Mouse (Mus musculus): ENCODE measurements around the gene Stap2. TPM values are rescaled to one million over a fixed set of nuclear protein-coding genes. Genes with fewer than 3 reads are reported as not detected.
A peak's percentile ranks its signal among the peaks of the same experiment; 100 is the strongest.

The Stap2 gene
- total RNA-seq, 2 experiments from 2014 or later, result 4.4 TPM

DNA sequence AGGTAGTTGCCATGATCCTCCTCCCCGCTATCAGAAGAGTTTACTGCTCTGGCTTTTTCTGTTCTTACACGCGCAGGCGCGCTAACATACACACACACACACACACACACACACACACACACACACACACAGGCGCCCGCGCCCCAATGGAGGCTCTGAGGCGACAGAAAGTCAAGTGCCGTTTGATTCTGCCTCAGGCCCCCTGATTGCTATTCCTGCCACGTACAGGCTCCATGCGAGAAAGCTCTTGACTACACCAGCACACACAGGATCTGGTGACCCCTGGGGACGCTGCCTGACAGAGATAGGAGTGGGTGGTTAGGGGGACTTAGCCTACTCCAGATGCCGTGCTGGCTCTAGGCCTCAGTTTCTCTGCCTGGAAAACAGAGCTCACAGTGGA is 35.8 kb downstream of the Stap2 start:
- intact Hi-C loops (cut with DNase I), result no loop called here
- peak; percentile 45 to 67 for DNase-seq (ENCODE audit: extremely low spot score in 1 of 2, low spot score in 2 of 2)

DNA sequence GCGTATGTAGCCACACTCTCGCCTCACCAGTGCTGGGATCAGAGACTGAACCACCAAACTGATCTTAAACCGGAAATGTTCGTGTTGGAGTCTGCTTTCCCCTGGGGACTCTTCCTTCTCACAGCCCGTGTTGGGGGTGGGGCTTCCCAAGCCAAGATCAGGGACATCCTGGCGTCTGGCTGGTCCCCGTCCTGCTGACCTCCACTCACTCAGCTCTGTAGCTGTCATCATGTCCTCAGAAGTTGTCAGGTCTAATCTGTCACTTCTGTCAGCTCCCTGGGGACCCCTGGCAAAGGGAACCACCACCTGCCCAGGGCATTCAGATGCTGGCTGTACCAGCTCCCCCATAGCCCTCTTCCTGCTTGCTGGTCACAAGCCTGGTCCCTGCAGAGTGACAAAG is 37.2 kb downstream of the Stap2 start:
- peak in 1 of 2 experiments; percentile 74 for DNase-seq (ENCODE audit: extremely low spot score in 1 of 2, low spot score in 2 of 2)

DNA sequence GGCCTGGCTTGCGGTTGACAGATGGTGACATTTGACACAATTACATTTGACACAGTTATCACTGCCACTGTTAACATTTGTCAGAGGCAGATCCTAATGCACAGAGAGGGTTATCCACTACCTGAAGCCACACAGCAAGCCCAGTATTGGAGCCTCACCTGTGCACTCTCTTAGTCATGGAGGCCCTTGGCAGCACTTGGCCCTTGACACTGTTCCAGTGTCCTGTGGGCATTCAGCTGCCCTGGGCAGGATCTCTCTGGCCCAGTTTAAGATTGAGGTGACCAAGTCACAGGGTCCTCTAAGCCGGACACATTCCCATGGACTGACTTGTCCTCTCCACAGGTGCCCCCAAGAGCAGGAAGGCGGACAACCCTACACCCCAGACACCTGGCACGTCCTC is 38.2 kb downstream of the Stap2 start:
- DNase-seq (ENCODE audit: extremely low spot score in 1 of 2, low spot score in 2 of 2), result peak in 1 of 2 experiments; percentile 20
- intact Hi-C loops (cut with DNase I), result no loop called here

More for the DNA sequence above, 37.2 kb downstream of the Stap2 start:
- intact Hi-C loops (cut with DNase I), result no loop called here

DNA sequence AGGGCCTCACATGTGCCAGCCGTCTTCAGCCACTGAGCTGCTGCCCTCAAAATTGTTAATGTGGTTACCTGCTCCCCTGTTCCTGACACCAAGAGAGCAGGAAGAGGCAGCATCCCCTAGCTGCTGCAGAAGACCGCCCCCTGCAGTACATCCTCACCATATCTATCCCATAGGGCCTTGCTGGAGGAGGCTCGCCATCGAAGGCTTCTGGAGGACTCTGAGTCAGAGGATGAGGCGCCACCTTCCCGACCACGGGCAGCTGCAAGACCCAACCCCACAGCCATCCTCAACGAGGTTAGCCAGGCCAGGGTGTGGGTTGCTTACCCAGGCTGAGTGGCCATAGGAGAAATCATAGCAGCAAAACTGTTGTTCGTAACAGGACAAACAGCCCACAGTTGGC is 40.4 kb downstream of the Stap2 start:
- intact Hi-C loops (cut with DNase I), result no loop called here
- DNase-seq (ENCODE audit: extremely low spot score in 1 of 2, low spot score in 2 of 2), result peak in 1 of 2 experiments; percentile 30

DNA sequence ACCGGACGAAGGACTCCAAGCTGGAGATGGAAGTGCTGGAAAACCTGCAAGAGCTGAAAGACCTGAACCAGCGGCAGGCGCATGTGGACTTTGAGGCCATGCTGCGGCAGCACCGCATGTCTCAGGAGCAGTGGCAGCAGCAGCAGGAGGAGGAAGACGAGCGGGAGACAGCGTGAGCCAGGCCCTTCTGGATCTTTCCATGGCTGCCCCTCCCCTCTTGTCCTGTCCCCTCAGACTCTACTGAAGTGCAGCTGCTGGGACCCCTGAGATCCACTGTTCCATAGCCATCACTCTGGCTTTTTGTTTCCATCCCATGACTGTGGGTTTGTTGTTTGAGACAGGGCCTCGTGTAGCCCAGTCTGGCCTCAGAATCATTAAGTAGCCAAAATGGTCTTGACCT is 40.9 kb downstream of the Stap2 start:
- DNase-seq (ENCODE audit: extremely low spot score in 1 of 2, low spot score in 2 of 2), result peak in 1 of 2 experiments; percentile 23
- intact Hi-C loops (cut with DNase I), result no loop called here

DNA sequence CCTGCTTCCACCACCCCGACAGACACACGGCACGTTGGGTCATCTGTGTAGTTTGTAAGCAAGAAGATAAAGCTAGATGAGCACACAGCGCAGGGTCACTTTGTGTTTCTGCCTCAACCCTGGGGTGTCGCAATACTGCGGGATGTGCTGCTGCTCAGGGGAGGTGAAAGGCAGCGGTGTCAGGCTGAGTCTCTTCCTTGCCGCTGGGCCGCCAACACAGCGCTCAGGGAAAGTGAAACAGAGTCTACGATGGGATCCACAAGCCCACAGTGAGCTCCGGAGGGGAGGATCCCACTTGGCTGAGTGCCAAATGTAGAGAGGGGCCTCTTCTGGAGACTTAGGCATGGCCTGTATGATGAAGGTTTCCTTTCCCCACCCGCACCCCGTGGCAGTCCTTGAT is 42.2 kb downstream of the Stap2 start:
- peak in 1 of 2 experiments; percentile 22 for DNase-seq (ENCODE audit: extremely low spot score in 1 of 2, low spot score in 2 of 2)
- intact Hi-C loops (cut with DNase I), result no loop called here

DNA sequence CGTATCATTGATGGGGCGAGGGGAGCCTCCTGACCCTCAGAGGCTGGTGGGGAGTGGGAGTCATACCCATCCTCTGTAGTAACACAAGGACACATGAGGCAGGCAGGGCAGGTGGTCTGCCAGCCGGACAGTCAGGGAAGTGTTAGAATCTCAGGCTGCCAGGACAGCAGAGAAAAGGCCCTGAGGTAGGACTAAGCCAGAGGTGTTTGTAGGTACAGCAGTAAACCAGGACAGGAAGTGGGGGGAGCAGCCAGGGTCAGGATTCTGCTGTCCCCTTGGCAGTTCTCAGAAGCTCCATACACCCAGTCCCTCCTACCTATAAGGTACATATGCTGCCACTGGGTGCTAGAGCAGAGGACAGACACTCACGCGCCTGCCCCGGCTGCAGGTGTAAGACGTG is 43.8 kb downstream of the Stap2 start:
- DNase-seq (ENCODE audit: extremely low spot score in 1 of 2, low spot score in 2 of 2), result peak in 1 of 2 experiments; percentile 19
- intact Hi-C loops (cut with DNase I), result no loop called here

DNA sequence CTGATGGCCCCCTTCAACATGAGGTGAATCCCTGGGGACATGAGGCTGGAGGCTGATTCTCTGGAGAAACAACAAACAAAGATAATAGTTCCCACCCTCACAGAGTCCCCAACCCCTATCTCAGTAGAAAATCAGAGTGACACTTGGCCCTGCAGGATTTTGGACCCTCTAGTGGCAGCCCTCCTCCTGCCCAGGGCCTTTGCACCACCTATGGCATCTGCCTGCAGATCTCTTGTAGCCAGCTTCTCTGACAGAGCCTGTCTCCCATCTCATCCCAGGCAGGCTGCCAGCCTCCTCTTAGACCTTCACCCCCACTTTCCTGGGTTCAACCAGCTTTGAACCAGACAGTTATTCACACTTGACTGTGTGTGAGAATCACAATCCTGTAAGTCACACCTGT is 44.6 kb downstream of the Stap2 start:
- peak; percentile 5 to 28 for DNase-seq (ENCODE audit: extremely low spot score in 1 of 2, low spot score in 2 of 2)
- intact Hi-C loops (cut with DNase I), result no loop called here

DNA sequence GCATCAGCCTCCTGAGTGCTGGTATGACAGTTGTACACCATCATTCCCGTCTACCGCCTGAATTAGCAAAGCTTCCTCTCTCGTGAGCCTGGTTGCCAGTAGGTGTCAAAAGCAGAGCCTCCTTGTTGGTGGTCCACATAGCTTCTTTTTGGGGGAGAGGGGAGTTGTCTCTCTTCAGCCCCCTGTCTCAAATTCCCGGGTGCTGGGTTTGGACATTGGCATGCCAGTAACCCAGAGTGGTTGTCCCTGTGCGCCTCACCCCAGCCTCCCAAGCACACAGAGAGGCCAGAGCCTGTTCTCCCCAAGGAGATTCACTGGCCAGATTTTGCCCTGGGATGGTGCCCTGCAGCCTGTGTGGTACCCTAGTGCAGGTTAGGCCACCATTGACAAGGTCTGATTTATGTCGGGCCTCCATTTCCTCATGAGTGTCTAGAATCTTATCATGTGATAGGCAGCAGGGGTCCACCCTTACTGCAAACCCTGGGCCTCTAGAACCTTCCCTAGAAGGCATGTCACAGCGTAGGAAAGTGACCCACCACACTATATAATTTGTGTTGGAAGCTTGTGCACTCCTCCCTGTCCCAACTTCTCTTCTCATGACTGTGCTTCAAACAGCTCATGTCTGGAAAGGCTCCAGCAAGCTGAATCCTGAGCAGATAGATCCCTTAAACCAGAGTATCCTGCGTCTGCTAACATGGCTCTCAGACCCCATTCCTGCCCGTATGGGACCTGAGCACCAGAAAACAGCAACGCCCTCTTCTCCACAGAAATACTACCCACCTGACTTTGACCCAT is 45.2 kb downstream of the Stap2 start:
- intact Hi-C loops (cut with DNase I), result loop anchor here (5.0 kb wide), 1 partner anchor 258 kb away; no protein-coding TSS in a partner anchor
- DNase-seq (ENCODE audit: extremely low spot score in 1 of 2, low spot score in 2 of 2), result no peak

DNA sequence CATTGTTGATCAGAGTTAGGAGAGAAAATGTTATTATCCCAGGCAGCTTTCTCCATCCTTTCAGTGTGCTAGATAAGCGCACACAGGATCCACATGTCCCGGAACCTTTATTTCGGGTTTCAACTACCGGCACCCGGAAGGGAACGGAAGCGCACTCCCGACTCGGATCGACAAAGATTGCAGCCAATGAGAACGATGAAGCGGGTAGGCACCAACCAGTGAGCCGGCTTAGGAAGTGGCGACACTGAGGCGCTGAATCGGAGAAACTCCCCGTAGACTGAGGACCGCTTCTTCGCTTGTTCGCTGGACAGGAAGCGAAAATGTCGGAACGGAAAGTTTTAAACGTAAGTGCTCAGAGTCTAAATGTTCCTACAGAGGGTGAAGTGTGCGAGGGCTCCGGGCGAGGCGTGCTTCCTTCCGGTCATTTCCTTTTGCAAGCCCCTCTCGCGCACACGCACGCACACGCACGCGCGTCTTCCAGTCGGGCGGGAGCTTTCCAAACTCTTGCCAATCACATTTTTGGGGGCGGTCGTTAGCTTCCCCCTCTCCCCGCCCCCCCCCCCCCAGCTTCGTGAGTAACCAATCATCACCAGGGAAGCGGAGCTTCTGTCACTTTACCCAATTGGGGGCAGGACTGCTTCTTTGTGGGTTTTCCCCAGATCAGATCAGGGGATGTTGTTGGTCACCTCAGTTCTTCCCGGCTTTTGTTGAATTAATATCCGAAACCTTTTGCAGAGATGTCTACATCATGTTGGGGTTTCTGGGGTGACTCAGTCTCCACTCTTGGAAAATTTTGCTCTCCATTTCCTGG is 46.3 kb downstream of the Stap2 start, which contains the start of gene Yju2:
Gene Yju2, plus strand, starts transcription at position 182 of the 811 bp plus-strand sequence.
- DNase-seq (ENCODE audit: extremely low spot score in 1 of 2, low spot score in 2 of 2), result peak; percentile 94 to 95
- intact Hi-C loops (cut with DNase I), result loop anchor here (5.0 kb wide), 1 partner anchor 257 kb away; no protein-coding TSS in a partner anchor

DNA sequence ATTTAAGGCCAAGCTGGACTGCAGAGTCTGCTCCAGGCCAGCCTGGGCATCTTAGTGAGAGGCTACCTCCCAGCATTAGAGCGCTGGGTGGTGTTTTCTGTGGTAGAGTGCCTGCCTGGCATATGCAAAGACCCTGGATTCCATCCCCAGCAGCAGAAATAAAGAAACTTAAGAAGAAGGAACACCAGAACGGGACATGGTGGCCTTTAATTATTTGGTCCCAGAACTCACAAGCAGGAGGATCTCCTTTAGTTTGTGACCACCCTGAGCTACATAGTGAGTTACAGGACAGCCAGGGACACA is 46.8 kb downstream of the Stap2 start:
- intact Hi-C loops (cut with DNase I), result loop anchor here (5.0 kb wide), 1 partner anchor 256 kb away; no protein-coding TSS in a partner anchor
- DNase-seq (ENCODE audit: extremely low spot score in 1 of 2, low spot score in 2 of 2), result no peak

DNA sequence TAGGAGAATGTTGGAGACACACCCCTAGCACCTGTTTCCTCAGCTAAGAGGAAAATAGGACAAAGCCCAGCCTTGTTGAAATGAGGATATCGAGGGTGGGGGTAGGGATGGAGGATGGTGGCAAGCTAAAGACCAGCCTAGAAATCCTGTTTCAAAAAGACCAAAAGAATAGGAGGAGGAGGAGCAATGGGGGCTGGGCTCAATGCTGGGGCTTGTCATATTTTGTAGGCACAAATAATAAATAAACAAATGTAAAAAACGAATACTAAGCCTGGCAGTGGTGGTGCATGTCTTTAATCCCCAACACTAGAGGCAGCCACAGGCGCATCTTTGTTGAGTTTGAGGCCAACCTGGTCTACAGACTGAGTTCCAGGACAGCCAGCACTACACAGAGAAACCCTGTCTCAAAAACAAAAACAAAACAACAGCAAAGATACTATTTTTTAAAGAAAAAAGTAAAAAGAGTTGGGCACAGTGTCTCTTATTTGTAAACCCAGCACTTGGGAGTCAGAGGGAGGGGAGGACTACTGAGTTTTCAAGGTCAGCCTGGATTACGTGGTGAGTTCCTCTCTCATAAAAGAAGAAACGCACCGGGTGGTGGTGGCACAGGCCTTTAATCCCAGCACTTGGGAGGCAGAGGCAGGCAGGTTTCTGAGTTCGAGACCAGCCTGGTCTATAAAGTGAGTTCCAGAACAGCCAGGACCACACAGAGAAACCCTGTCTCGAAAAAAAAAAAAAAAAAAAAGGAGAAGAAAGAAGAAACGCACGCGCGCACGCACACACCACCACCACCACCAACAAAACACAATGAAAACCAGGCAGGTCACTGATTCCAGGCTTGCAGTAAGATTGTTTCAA is 47.4 kb downstream of the Stap2 start:
- DNase-seq (ENCODE audit: extremely low spot score in 1 of 2, low spot score in 2 of 2), result no peak

DNA sequence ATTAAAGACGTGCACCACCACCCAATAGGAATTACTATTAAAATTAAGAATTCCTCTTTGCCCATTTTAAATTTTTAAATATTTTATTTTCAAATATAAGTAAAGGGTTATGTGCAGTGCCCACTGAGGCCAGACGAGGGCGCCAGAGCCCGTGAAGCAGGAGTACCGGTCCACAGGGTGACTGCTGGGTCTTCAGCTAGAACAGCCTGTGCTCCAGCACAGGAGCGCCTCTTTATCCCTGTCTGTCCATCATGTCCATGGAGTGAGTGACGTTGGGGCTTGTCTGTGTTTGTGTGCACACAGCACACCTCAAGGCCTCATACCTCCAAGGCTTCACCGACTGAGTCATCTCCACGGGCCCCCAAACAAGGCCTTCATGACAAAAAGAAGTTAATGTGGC is 48.2 kb downstream of the Stap2 start:
- intact Hi-C loops (cut with DNase I), result loop anchor here (5.0 kb wide), 1 partner anchor 255 kb away; no protein-coding TSS in a partner anchor

More for the DNA sequence above, 47.4 kb downstream of the Stap2 start:
- intact Hi-C loops (cut with DNase I), result loop anchor here (5.0 kb wide), 1 partner anchor 256 kb away; no protein-coding TSS in a partner anchor

DNA sequence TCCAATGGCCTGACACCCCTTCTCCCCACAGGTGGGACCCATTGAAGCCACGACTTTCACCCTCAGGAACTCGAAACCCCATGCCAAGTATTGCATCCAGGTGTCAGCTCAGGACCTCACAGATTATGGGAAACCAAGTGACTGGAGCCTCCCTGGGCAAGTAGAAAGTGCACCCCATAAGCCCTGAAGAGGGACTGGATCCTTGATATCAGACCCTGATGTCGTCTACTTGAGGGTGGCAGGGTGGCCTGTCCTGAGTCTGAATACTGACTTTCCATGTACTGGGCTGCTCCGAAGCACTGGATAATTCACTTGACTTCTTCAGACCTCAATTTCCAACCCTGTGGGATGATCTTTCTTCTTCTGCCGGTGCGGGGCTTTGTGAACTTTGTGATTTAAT is 48.8 kb downstream of the Stap2 start:
- no peak for DNase-seq (ENCODE audit: extremely low spot score in 1 of 2, low spot score in 2 of 2)
- intact Hi-C loops (cut with DNase I), result loop anchor here (5.0 kb wide), 1 partner anchor 254 kb away; no protein-coding TSS in a partner anchor

More for the DNA sequence above, 48.2 kb downstream of the Stap2 start:
- DNase-seq (ENCODE audit: extremely low spot score in 1 of 2, low spot score in 2 of 2), result peak in 1 of 2 experiments; percentile 77

DNA sequence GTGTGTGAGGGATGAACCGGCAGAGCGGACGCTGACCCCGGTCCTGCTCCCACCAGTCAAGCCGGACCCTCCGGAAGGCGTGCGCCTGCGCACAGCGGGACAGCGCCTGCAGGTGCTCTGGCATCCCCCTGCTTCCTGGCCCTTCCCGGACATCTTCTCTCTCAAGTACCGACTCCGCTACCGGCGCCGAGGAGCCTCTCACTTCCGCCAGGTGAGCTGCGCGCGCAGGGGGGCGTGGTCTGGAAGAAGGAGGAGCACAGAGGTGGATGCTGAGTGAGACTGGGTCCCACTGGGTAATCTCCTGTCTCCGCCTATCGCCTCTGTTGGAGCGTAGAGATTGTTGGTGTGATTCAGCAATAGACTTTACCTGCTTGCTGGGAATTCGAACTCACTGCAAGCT is 49.3 kb downstream of the Stap2 start:
- peak; percentile 72 to 88 for DNase-seq (ENCODE audit: extremely low spot score in 1 of 2, low spot score in 2 of 2)
- intact Hi-C loops (cut with DNase I), result loop anchor here (5.0 kb wide), 1 partner anchor 254 kb away; no protein-coding TSS in a partner anchor

DNA sequence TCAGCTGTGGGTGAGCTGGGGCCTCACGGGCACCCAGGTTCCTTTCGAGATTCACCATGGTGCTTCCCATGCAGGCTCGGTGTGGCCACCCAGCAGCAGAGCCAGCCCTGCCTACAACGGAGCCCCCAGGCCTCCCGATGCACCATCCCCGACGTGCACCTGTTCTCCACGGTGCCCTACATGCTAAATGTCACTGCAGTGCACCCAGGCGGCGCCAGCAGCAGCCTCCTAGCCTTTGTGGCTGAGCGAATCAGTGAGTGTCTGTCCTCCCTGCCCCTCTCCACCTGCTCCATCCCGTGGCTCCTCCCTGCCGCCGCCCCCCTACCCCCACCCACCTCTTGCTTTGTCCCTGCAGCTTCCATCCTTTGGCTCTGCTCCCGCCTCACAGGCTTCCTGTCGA is 51.2 kb downstream of the Stap2 start:
- DNase-seq (ENCODE audit: extremely low spot score in 1 of 2, low spot score in 2 of 2), result no peak

DNA sequence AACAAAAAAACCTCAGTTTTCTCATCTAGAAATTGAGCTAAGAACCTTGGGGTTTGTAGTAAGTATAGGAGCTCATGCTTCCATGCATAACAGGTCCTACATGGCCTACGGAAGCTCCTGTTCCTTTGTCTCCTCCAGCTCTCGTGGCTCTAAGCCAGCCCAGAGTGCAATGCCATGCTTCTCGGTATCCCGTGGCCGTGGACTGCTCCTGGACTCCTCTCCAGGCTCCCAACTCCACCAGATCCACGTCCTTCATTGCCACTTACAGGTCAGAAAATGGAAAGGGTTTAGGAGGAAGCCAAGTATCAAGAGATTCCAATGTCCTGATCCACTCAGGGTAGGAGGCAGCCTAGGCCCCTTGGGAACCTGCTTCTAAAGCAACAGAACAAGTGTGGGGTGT is 51.6 kb downstream of the Stap2 start:
- DNase-seq (ENCODE audit: extremely low spot score in 1 of 2, low spot score in 2 of 2), result no peak
- intact Hi-C loops (cut with DNase I), result no loop called here

More for the DNA sequence above, 51.2 kb downstream of the Stap2 start:
- intact Hi-C loops (cut with DNase I), result no loop called here

DNA sequence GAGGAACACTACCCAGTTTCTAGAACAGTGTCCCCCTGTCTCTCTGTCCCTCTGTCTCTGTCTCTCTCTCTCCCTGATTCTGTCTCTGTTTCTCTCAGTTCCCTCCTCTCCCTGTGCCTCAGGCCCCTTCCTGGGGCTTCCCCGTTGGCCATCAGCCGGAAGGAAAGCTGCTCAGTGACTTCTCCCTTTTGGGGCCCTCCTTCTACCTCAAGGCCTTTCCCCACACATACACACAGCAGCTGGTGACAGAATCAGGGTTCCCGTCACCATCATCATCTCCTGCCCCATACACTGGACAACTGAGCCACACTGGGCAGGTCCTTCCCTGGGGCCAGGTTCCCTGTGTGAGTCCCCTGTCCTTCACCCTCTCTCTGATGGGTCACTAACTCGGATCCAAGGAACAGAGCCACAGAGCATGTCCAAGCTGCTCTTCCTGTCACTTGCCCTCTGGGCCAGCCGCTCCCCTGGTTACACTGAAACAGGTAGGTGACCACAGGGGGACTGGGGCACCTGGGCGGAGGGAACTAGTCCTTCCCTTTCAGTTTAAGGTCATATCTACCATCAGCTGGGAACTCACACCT is 52.8 kb downstream of the Stap2 start, which contains the start of gene Ebi3:
Gene Ebi3, plus strand, starts transcription at position 194 of the 581 bp plus-strand sequence.
- no peak for DNase-seq (ENCODE audit: extremely low spot score in 1 of 2, low spot score in 2 of 2)
- intact Hi-C loops (cut with DNase I), result no loop called here
